Mouse (Mus musculus): Measurements from ENCODE around the gene Gm6309. TPM values are rescaled to one million over a fixed set of nuclear protein-coding genes. Genes with fewer than 3 reads are reported as not detected.
"Not testable (repeated sequence)": the region's sequence is repeated elsewhere in the genome, so short reads cannot be mapped to it uniquely, and the experiment has no call there.

Gm6309 gene
- polyA plus RNA-seq (2014; fragmentation: Nextera tagmentation; extraction: Ambion mirVana), result not detected in 2 replicates

- not testable (repeated sequence) for H3K27ac ChIP-seq (ENCODE audit: low read depth, low read length); H3K9ac ChIP-seq (ENCODE audit: low read depth, low read length); H3K36me3 ChIP-seq (ENCODE audit: control insufficient read depth, insufficient read depth, low read length); H3K27me3 ChIP-seq (ENCODE audit: control insufficient read depth, insufficient read depth, low read length); H3K4me3 ChIP-seq (ENCODE audit: low read length); H3K9me3 ChIP-seq (ENCODE audit: control insufficient read depth, low read length); H3K4me2 ChIP-seq (replicated peaks; ENCODE audit: low read depth, low read length); H3K4me1 ChIP-seq (ENCODE audit: control insufficient read depth, insufficient read depth, low read length); ATAC-seq (ENCODE audit: low FRiP score, low TSS enrichment)
- WGBS, result 84% methylated on average over 2 of the region's 2 CpGs
Measured at GRCm38 (mm10) chr5:146170621-146171020, at the start of gene Gm6309. TSS of gene Gm6309 (minus strand) at chr5:146170721.

GRCm38 (mm10) chr5:146205537-146205936 lies 35.0 kb upstream of the Gm6309 start:
- H3K36me3 ChIP-seq (ENCODE audit: control insufficient read depth, insufficient read depth, low read length), result peaks cover 45% of the 10 kb centered on the region
- peak overlapping the region; percentile 74; the same call in 1 of the 2 replicates for H3K27ac ChIP-seq (ENCODE audit: low read depth, low read length)
- no peak overlapping the region for H3K4me3 ChIP-seq (ENCODE audit: low read length)
- H3K9ac ChIP-seq (ENCODE audit: low read depth, low read length), result no peak overlapping the region
- peak; percentile 98 for ATAC-seq (ENCODE audit: low FRiP score, low TSS enrichment)
- H3K4me1 ChIP-seq (ENCODE audit: control insufficient read depth, insufficient read depth, low read length), result peaks cover 6% of the 10 kb centered on the region; the same call in 1 of the 2 replicates
- no peaks in the 10 kb centered on the region for H3K9me3 ChIP-seq (ENCODE audit: control insufficient read depth, low read length)
- no peaks in the 10 kb centered on the region for H3K27me3 ChIP-seq (ENCODE audit: control insufficient read depth, insufficient read depth, low read length)
- no peak overlapping the region for H3K4me2 ChIP-seq (replicated peaks; ENCODE audit: low read depth, low read length)
- 37% methylated on average over 5 of the region's 5 CpGs for WGBS

DNA sequence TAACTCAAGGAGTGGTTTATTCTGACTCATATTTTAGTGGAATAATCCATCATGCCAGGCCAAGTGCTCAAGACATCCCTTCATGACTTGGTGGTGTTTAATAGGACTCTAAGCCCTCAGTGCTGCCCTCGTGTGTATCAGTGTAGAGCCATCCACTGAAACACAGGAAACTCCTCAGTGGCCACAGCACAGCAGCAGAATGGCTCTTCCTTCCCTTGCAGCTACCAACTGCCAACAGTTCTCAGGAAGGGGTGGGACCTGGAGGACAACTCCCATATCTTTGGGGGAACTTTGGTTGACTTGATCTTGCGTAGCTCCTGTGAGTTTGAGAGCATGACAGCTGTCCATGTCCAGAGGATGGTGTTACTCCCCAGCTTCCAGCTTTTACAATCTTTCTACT lies 33.4 kb upstream of the Gm6309 start:
- Histone ChIP-seq H3K4me2 (replicated peaks; ENCODE audit: low read depth, low read length) (no peak overlapping the region), H3K4me3 (ENCODE audit: low read length) (no peak overlapping the region), H3K27ac (ENCODE audit: low read depth, low read length) (no peak overlapping the region), H3K27me3 (ENCODE audit: control insufficient read depth, insufficient read depth, low read length) (no peaks in the 10 kb centered on the region), H3K9ac (ENCODE audit: low read depth, low read length) (no peak overlapping the region), H3K36me3 (ENCODE audit: control insufficient read depth, insufficient read depth, low read length) (peaks cover 32% of the 10 kb centered on the region), H3K9me3 (ENCODE audit: control insufficient read depth, low read length) (no peaks in the 10 kb centered on the region), H3K4me1 (ENCODE audit: control insufficient read depth, insufficient read depth, low read length) (peaks cover 6% of the 10 kb centered on the region; the same call in 1 of the 2 replicates)
- no peak for ATAC-seq (ENCODE audit: low FRiP score, low TSS enrichment)
- WGBS, result 87% methylated on average over 2 of the region's 2 CpGs

DNA sequence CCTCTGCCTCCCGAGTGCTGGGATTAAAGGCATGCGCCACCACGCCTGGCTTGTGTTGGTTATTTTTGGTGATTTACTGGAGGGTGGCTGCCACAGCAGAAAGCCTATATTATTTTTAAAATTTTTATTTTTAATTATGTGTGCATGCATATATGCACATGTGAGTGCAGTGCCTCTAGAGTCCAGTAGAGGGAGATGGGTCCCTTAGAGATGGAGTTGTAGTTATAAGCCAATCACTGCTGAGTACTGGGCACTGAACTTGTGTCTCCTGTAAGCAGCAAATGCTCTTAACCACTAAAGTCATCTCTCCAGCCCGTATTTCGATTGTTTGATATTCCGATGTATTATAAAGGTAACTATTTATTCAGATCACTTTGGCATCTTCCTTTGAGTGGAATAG lies 30.1 kb upstream of the Gm6309 start:
- WGBS, result 95% methylated on average over 6 of the region's 6 CpGs
- H3K27ac ChIP-seq (ENCODE audit: low read depth, low read length), result no peak overlapping the region
- H3K9ac ChIP-seq (ENCODE audit: low read depth, low read length), result no peak overlapping the region
- no peaks in the 10 kb centered on the region for H3K4me1 ChIP-seq (ENCODE audit: control insufficient read depth, insufficient read depth, low read length)
- no peaks in the 10 kb centered on the region for H3K9me3 ChIP-seq (ENCODE audit: control insufficient read depth, low read length)
- H3K4me3 ChIP-seq (ENCODE audit: low read length), result no peak overlapping the region
- peaks cover 18% of the 10 kb centered on the region for H3K36me3 ChIP-seq (ENCODE audit: control insufficient read depth, insufficient read depth, low read length)
- no peak for ATAC-seq (ENCODE audit: low FRiP score, low TSS enrichment)
- H3K27me3 ChIP-seq (ENCODE audit: control insufficient read depth, insufficient read depth, low read length), result no peaks in the 10 kb centered on the region
- no peak overlapping the region for H3K4me2 ChIP-seq (replicated peaks; ENCODE audit: low read depth, low read length)

DNA sequence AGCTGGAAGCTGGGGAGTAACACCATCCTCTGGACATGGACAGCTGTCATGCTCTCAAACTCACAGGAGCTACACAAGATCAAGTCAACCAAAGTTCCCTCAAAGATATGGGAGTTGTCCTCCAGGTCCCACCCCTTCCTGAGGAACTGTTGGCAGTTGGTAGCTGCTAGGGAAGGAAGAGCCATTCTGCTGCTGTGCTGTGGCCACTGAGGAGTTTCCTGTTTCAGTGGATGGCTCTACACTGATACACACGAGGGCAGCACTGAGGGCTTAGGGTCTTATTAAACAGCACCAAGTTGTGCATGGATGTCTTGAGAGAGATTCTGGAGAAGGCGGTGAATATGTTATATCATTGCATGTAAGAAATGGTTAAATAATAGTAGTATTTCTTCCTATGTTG lies 29.0 kb upstream of the Gm6309 start:
- Histone ChIP-seq H3K9me3 (ENCODE audit: control insufficient read depth, low read length) (no peaks in the 10 kb centered on the region), H3K4me3 (ENCODE audit: low read length) (no peak overlapping the region), H3K27me3 (ENCODE audit: control insufficient read depth, insufficient read depth, low read length) (no peaks in the 10 kb centered on the region), H3K4me1 (ENCODE audit: control insufficient read depth, insufficient read depth, low read length) (no peaks in the 10 kb centered on the region), H3K9ac (ENCODE audit: low read depth, low read length) (no peak overlapping the region), H3K36me3 (ENCODE audit: control insufficient read depth, insufficient read depth, low read length) (peaks cover 11% of the 10 kb centered on the region), H3K4me2 (replicated peaks; ENCODE audit: low read depth, low read length) (no peak overlapping the region), H3K27ac (ENCODE audit: low read depth, low read length) (no peak overlapping the region)
- no peak; the same call in 1 of the 2 replicates for ATAC-seq (ENCODE audit: low FRiP score, low TSS enrichment)
- WGBS, result 75% methylated on average over 2 of the region's 2 CpGs

DNA sequence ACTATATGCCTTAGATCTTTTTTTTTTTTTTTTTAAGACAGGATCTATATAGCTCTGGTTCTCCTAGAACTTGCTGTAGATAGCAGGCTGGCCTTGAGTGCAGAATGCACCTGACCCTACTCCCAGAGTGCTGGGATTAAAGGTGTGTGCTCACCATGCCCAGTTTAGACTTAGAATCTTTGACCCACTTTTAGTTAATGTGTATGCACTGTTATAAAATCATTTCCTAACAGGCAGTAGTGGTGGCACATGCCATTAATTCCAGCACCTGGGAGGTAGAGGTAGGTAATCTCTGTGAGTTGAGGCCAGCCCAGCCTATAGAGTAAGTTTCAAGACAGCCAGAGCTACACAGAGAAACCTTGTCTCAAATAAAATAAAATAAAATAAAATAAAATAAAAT lies 28.6 kb upstream of the Gm6309 start:
- no peak overlapping the region for H3K4me3 ChIP-seq (ENCODE audit: low read length)
- H3K9ac ChIP-seq (ENCODE audit: low read depth, low read length), result no peak overlapping the region
- no peaks in the 10 kb centered on the region for H3K27me3 ChIP-seq (ENCODE audit: control insufficient read depth, insufficient read depth, low read length)
- H3K4me1 ChIP-seq (ENCODE audit: control insufficient read depth, insufficient read depth, low read length), result no peaks in the 10 kb centered on the region
- ATAC-seq (ENCODE audit: low FRiP score, low TSS enrichment), result 0 out of 2 replicates have a peak, but pooled peaks have one; percentile 43
- no peak overlapping the region for H3K27ac ChIP-seq (ENCODE audit: low read depth, low read length)
- H3K4me2 ChIP-seq (replicated peaks; ENCODE audit: low read depth, low read length), result no peak overlapping the region
- peaks cover 7% of the 10 kb centered on the region for H3K36me3 ChIP-seq (ENCODE audit: control insufficient read depth, insufficient read depth, low read length)
- H3K9me3 ChIP-seq (ENCODE audit: control insufficient read depth, low read length), result no peaks in the 10 kb centered on the region

DNA sequence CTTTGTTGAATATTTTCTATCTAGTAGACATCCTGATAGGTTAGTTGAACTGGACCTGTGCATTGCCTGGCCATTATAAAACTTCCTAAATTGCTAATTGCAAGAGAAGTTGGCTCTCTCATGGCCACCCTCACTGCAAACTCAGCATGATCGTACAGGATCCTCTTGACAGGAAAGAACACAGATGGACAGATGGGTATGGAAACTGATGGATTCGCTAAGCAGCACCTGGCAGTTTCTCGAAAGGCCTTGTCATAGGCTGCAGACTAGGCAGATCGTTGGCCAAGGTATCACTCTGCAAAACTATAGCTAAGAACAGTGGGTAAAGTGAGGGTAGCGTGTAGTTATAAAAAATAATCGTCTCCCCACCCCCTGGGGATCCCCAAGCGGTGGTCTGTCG lies 22.8 kb upstream of the Gm6309 start:
- WGBS, result 79% methylated on average over 8 of the region's 8 CpGs
- no peak for ATAC-seq (ENCODE audit: low FRiP score, low TSS enrichment)
- H3K4me1 ChIP-seq (ENCODE audit: control insufficient read depth, insufficient read depth, low read length), result no peaks in the 10 kb centered on the region

DNA sequence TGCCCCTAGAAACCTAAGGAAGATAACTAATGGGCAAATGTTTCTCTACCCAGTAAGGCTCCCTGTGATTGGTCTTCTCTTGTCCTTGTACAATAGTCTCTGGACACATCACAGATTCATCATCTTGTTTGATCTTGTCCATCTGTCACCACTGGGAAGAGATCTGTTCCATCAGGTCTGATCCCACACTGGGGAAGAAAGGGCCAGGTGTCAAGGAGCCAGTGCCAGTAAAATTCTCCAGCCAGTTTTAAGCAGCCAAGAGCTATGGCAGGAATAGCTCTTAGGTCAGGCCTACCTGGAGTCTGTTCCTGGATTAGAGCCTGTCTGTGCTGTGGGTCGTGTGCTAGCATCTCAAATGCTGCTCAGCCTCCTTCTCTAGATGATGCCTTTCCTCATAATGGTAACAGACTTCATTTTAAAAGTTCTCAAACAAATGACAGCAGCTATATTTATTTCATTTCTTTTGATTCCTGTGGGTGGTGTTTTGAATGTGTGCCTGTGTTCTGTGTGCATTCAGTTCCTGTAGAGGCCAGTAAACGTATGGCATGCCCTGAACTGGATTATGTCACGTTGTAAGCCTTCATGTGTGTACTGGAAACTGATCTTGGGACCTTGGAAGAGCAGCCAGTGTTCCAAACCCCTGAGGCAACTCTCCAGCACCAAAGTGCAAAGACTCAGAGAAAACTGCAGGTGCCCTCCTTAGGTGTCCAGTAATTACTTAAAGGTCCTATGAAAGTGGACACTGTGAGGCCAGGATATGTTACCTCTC lies 20.2 kb upstream of the Gm6309 start:
- no peak overlapping the region for H3K4me3 ChIP-seq (ENCODE audit: low read length)
- no peaks in the 10 kb centered on the region for H3K9me3 ChIP-seq (ENCODE audit: control insufficient read depth, low read length)
- H3K4me2 ChIP-seq (replicated peaks; ENCODE audit: low read depth, low read length), result no peak overlapping the region
- no peaks in the 10 kb centered on the region for H3K4me1 ChIP-seq (ENCODE audit: control insufficient read depth, insufficient read depth, low read length)
- H3K27ac ChIP-seq (ENCODE audit: low read depth, low read length), result no peak overlapping the region
- WGBS, result 60% methylated on average over 3 of the region's 3 CpGs
- no peaks in the 10 kb centered on the region for H3K27me3 ChIP-seq (ENCODE audit: control insufficient read depth, insufficient read depth, low read length)
- ATAC-seq (ENCODE audit: low FRiP score, low TSS enrichment), result no peak
- H3K36me3 ChIP-seq (ENCODE audit: control insufficient read depth, insufficient read depth, low read length), result no peaks in the 10 kb centered on the region
- H3K9ac ChIP-seq (ENCODE audit: low read depth, low read length), result no peak overlapping the region

More for the DNA sequence above, 22.8 kb upstream of the Gm6309 start:
- H3K4me2 ChIP-seq (replicated peaks; ENCODE audit: low read depth, low read length), result no peak overlapping the region
- no peaks in the 10 kb centered on the region for H3K36me3 ChIP-seq (ENCODE audit: control insufficient read depth, insufficient read depth, low read length)
- no peaks in the 10 kb centered on the region for H3K9me3 ChIP-seq (ENCODE audit: control insufficient read depth, low read length)
- no peak overlapping the region for H3K9ac ChIP-seq (ENCODE audit: low read depth, low read length)
- no peaks in the 10 kb centered on the region for H3K27me3 ChIP-seq (ENCODE audit: control insufficient read depth, insufficient read depth, low read length)
- H3K4me3 ChIP-seq (ENCODE audit: low read length), result no peak overlapping the region
- H3K27ac ChIP-seq (ENCODE audit: low read depth, low read length), result no peak overlapping the region

DNA sequence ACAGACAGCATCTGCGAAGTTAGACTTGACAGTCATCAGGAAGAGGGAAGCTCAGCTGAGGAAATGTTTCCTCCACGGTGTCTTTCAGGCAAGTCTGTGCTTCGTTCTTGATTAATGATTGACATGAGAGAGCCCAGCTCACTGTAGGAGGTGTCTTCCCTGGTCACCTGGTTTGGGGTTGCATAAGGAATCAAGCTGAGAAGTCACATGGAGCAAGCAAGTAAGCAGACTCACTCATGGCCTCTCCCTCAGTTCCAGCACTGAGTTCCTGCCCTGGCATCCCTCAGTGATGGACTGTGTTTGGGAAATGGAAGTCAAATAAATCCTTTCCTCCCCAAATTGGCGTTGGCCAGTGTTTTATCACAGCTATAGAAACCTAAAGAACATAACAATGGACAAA lies 19.6 kb upstream of the Gm6309 start:
- H3K4me3 ChIP-seq (ENCODE audit: low read length), result no peak overlapping the region
- no peak overlapping the region for H3K27ac ChIP-seq (ENCODE audit: low read depth, low read length)
- H3K9ac ChIP-seq (ENCODE audit: low read depth, low read length), result no peak overlapping the region
- H3K36me3 ChIP-seq (ENCODE audit: control insufficient read depth, insufficient read depth, low read length), result no peaks in the 10 kb centered on the region
- 66% methylated on average over 4 of the region's 4 CpGs for WGBS
- no peaks in the 10 kb centered on the region for H3K9me3 ChIP-seq (ENCODE audit: control insufficient read depth, low read length)
- no peaks in the 10 kb centered on the region for H3K4me1 ChIP-seq (ENCODE audit: control insufficient read depth, insufficient read depth, low read length)
- no peak for ATAC-seq (ENCODE audit: low FRiP score, low TSS enrichment)
- no peak overlapping the region for H3K4me2 ChIP-seq (replicated peaks; ENCODE audit: low read depth, low read length)
- H3K27me3 ChIP-seq (ENCODE audit: control insufficient read depth, insufficient read depth, low read length), result no peaks in the 10 kb centered on the region

All from kidney, embryonic 14.5 days (tissue).